Mouse (Mus musculus): ENCODE data around the gene Ppp1r13b.

The Ppp1r13b gene

GRCm38 (mm10) chr12:111882022-111882421, 25.9 kb downstream of the Ppp1r13b start:
- DNase-seq (ENCODE audit: low spot score): no peak

GRCm38 (mm10) chr12:111878213-111878612, 29.7 kb downstream of the Ppp1r13b start:
- DNase-seq (ENCODE audit: low spot score): peak; percentile 93

- DNase-seq (ENCODE audit: low spot score): no peak
Measured at GRCm38 (mm10) chr12:111875499-111875898, 32.4 kb downstream of the Ppp1r13b start.

GRCm38 (mm10) chr12:111874601-111875140, 33.2 kb downstream of the Ppp1r13b start:
- no peak for DNase-seq (ENCODE audit: low spot score)

GRCm38 (mm10) chr12:111872079-111872478, 35.8 kb downstream of the Ppp1r13b start:
- no peak for DNase-seq (ENCODE audit: low spot score)

GRCm38 (mm10) chr12:111870811-111871210, 37.1 kb downstream of the Ppp1r13b start:
- DNase-seq (ENCODE audit: low spot score): no peak

- no peak for DNase-seq (ENCODE audit: low spot score)
Measured at GRCm38 (mm10) chr12:111869806-111870205, 38.1 kb downstream of the Ppp1r13b start.

GRCm38 (mm10) chr12:111864206-111864824, 43.6 kb downstream of the Ppp1r13b start:
- DNase-seq (ENCODE audit: low spot score): no peak

- no peak for DNase-seq (ENCODE audit: low spot score)
Measured at GRCm38 (mm10) chr12:111855448-111855847, 52.5 kb downstream of the Ppp1r13b start.

- no peak for DNase-seq (ENCODE audit: low spot score)
Measured at GRCm38 (mm10) chr12:111853546-111853945, 54.4 kb downstream of the Ppp1r13b start.

- no peak for DNase-seq (ENCODE audit: low spot score)
Measured at GRCm38 (mm10) chr12:111853011-111853436, 54.9 kb downstream of the Ppp1r13b start.

GRCm38 (mm10) chr12:111851745-111852144, 56.2 kb downstream of the Ppp1r13b start:
- DNase-seq (ENCODE audit: low spot score): no peak

- no peak for DNase-seq (ENCODE audit: low spot score)
Measured at GRCm38 (mm10) chr12:111851235-111851634, 56.7 kb downstream of the Ppp1r13b start.

GRCm38 (mm10) chr12:111848300-111848798, 59.6 kb downstream of the Ppp1r13b start:
- DNase-seq (ENCODE audit: low spot score): no peak

GRCm38 (mm10) chr12:111846815-111847214, 61.1 kb downstream of the Ppp1r13b start:
- no peak for DNase-seq (ENCODE audit: low spot score)

GRCm38 (mm10) chr12:111845953-111846352, 62.0 kb downstream of the Ppp1r13b start:
- DNase-seq (ENCODE audit: low spot score): no peak

- no peak for DNase-seq (ENCODE audit: low spot score)
Measured at GRCm38 (mm10) chr12:111843470-111843869, 64.4 kb downstream of the Ppp1r13b start.

GRCm38 (mm10) chr12:111842565-111843433, 65.1 kb downstream of the Ppp1r13b start:
- DNase-seq (ENCODE audit: low spot score): peak; percentile 32

GRCm38 (mm10) chr12:111833457-111833856, 74.5 kb downstream of the Ppp1r13b start:
- no peak for DNase-seq (ENCODE audit: low spot score)

GRCm38 (mm10) chr12:111832643-111833042, 75.3 kb downstream of the Ppp1r13b start:
- no peak for DNase-seq (ENCODE audit: low spot score)

- no peak for DNase-seq (ENCODE audit: low spot score)
Measured at GRCm38 (mm10) chr12:111830375-111830774, 77.5 kb downstream of the Ppp1r13b start.

GRCm38 (mm10) chr12:111829954-111830353, 78.0 kb downstream of the Ppp1r13b start:
- no peak for DNase-seq (ENCODE audit: low spot score)

GRCm38 (mm10) chr12:111829447-111829846, 78.5 kb downstream of the Ppp1r13b start:
- no peak for DNase-seq (ENCODE audit: low spot score)
